Mouse (Mus musculus) induced T-regulatory cell, adult 2 months (primary cell): ENCODE measurements at regions not wholly inside any gene's neighbourhood (a gene's known extent, or its start where the extent isn't known, plus 50 kb on each side); places are given as distances from the start of the nearest gene placed in this dataset.

Experiments
- DNase-seq: peaks from one replicate; pipeline ENCODE4 v3.0.0-alpha.2; 2012; ENCODE audit warnings: low read depth

DNA sequence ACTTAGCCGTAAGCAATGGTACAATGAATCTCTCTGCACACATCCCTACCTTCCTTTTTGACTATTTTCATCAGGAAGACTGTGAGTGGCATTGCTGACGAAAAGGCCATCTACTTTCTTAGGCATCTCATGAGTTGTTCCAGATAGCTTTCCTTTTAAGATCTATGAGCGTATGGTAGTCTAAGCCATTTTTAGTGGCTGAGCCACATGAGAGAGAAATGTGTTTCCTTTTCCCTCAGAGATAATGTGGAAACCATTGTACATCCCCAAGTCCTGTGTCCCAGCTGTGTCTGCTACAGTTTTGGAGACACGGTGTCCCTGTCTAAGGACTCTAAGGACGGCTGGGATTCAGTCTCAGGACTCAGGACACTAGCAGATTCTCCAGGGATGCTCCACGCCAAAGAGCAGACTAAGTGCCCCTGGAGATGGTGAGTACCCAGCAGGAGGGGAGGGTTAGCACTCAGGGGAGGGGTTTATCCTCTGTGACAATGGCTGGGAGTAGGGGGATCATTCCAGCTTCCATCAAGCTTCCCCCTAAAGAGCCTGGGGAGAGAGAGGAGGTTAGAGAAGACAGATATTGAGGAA lies 199.0 kb downstream of the Cdca7 start:
- no peak for DNase-seq

DNA sequence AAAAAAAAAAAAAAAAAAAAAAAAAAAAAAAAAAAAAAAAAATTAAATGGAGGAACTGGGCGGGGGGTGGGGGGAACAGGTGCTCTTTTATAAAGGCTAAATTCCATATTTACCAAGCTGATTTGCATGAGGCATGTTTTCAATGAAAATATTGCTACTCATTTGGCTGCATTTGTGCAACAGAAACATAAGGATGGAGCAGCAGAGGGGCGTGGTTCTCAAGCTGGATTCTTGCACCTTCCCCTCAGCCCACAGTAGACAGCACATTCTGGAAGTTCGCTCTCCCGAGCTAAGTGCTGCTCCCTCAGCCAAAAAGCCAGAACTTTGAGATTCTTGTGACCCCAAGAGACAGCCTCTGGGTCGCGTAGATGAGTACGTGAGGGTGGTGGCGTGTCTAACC lies 201.8 kb downstream of the Cdca7 start:
- no peak for DNase-seq

- no peak for DNase-seq
These were observed 212.1 kb downstream of the Cdca7 start for GRCm38 (mm10) chr2:72688031-72688430.

- DNase-seq: no peak
These were observed 225.1 kb downstream of the Cdca7 start for GRCm38 (mm10) chr2:72701081-72701480.

DNA sequence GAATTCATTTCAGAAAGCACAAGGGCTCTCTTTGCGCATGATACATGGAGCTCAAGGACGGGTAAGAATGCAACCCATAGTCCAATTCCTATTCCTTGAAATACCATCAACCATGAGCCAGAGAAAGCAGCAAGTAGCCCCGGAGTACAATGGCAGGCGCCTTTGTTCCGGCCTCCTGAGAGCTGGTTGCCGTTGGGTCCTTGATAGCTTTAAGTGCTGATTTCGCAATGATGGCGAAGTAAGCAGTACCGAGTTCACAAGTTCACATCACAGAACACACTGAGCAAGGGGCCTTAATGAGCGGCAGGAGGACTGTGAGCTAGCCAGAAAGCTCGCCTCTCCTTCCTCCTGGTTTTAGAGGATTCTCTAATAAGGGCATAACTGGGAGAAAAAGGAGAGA lies 227.3 kb downstream of the Cdca7 start:
- DNase-seq: no peak

DNA sequence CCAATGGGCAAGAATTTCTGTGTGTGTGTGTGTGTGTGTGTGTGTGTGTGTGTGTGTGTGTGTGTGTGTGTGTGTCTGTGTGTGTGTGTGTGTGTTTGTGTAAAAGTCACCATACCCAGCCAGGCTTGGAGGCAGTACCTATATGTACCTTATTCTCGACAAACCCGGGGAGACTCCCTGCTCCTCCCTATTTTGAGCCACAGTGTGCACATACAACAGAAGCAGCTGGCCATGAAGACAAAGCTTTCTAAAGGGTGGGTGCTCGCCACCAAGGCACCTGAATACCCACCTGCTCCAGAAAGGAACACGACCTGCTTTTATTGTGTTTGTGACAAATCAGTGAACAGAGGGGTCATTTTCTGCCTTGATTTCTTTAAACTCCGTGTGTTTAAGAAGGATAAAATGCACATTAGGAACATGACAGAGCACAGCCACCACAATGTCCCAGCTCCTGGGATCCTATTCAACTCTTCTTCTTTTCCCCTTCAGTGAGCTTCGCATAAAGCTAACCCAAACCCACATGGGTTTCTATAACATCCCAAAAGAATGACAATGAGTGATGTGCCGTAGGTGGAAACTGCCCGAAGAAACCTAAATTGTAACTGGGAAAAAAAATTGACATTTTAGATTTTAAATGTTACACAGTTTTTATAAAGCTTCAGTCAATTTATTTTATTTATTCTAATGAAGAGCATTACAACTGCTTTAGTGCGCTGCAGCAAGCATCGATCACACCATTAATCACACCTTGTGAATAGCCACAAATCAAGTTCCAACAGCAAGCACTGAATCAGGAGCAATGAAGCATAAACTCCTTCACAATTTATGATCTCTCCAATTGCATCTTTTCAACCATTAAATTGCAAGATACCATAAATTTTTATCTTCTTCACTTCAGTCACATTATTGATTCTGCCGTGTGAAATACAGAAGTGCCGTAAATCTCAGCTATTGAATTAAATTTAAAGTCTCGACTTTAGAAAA lies 232.0 kb downstream of the Cdca7 start:
- DNase-seq: no peak

- no peak for DNase-seq
These were observed 241.0 kb downstream of the Cdca7 start for GRCm38 (mm10) chr2:72716931-72717330.

DNA sequence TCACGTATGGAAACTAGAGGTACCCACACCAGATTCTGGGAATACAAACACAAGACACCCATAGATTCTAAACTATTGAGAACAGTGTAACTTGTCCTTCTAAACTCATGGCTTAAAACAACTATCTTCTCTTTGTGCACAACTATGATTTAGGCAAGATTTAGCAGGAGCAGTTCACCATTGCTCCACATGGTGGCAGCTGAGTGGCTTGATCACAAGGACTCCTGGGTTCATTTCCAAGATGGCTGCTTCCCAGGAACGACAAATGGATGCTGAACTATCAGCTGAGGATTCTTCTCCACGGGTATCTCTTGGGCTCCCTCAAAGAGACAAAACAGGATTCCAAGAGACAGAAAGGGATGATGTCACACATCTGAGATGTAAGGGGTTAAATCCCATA lies 251.5 kb downstream of the Sp3 start:
- peak; percentile 61 for DNase-seq

GRCm38 (mm10) chr2:72733371-72733770 lies 246.9 kb downstream of the Sp3 start:
- DNase-seq: no peak

DNA sequence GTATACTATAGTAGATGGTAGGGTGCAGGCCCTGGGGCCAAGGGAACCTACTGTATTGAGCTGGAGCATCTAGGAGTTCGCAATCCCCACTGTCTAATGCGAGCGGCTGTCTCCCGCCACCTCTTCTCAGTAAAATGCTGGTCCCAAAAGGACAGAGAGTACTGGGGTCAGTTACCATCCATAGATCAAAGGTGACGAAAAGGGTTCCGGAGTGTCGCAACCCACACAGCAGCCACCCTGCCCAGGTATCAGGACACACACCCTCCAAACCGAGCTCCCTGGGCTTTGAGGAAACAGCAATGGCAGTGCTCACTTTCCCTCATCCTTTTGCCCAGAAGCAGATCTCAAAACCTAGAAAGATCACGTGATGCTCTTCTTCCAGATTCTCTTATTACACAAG lies 245.2 kb downstream of the Sp3 start:
- DNase-seq: no peak

GRCm38 (mm10) chr2:72736685-72737084 lies 243.6 kb downstream of the Sp3 start:
- DNase-seq: no peak

- DNase-seq: no peak
These were observed 239.6 kb downstream of the Sp3 start for GRCm38 (mm10) chr2:72740391-72741361.

DNA sequence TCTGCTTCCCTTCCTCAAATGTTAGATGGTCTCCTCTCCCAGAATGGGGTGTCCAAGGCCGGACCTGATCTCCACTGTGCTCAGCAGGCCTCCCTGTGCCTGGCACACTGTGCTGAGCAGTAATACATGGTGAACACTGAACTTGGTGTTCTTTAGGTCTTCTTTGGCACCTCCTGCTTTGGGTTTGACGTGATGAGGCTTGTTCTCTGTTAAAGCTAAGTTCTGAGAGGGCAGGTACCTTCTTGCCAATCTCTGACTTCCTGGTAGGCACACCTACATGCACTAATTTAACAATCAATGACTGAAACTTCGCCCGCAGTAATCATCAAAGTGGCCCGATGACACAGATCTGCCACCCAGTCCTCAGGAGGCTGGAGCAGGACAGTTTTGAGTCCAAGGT lies 238.5 kb downstream of the Sp3 start:
- no peak for DNase-seq

GRCm38 (mm10) chr2:72743651-72744050 lies 236.6 kb downstream of the Sp3 start:
- DNase-seq: no peak

- DNase-seq: no peak
These were observed 235.3 kb downstream of the Sp3 start for GRCm38 (mm10) chr2:72744901-72745300.

DNA sequence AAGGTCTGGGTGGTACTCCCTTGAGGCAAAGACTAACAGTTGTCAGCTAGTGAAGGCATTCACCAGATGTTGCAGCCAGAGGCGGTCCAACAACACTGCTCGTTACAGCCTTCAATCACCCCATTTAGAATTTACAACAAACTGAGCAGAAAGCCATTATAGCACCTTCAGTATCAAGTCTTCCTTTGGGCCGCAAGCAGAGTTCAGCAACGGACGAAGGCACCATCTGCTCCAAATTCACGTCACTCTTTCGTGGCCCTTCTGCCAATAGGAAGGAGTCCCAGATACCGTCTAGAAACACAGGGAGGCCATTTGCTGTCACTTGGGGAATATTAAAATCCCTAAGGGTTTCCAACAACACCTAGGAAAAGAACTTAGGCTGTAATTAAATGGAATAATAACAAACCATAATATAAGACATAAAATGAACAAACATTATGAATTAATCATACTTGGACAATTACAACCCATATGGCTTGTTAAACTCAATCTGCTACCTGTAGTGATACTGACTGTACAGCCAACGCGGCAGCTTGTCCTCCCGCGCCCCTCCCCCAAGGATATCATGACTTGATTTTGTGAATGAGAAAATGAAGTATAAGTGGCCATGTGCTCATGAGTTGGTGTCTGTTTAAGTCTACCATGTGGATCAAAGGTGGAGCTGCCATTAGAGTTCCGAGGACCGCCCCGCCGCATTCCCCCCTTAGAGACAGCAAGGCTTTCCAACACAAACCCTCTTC lies 233.6 kb downstream of the Sp3 start:
- DNase-seq: no peak

- no peak for DNase-seq
These were observed 232.9 kb downstream of the Sp3 start for GRCm38 (mm10) chr2:72747299-72747698.

DNA sequence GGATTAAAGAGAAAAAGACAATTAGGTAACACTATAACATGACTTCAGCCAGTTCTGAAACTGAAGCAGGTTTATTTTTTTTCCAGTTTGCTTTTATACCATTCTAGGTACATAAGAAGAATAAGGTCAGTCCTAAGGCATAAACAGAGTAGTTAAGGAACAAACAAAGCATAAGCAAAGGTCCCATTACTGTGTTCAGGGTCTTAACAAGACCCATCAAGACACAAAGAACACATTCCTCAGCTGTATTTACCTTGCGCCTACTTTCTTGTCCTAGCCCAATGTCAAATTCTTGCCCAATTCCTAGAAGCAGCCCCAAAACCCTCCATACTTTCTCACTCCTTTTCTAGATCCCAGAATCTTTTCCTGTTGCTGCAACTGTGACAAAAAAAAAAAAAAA lies 230.8 kb downstream of the Sp3 start:
- no peak for DNase-seq

- no peak for DNase-seq
These were observed 228.8 kb downstream of the Sp3 start for GRCm38 (mm10) chr2:72751441-72751840.

GRCm38 (mm10) chr2:72752624-72753176 lies 227.5 kb downstream of the Sp3 start:
- no peak for DNase-seq
